Mouse (Mus musculus) colon, adult 2 months (tissue): Measurements from ENCODE around the gene Zfyve1. TPM values are rescaled to one million over a fixed set of nuclear protein-coding genes. Genes with fewer than 3 reads are reported as not detected.

Source experiments
- polyA plus RNA-seq: library from polyadenylated mRNA; depleted of rRNA; stranded (reverse); fragments of >200 nt; gene quantifications from 2 replicates; pipeline ENCODE4 v1.2.3, GENCODE M21; 2012; rRNA removed

The Zfyve1 gene
- 41.5 and 47.8 TPM in 2 replicates for polyA plus RNA-seq

DNA sequence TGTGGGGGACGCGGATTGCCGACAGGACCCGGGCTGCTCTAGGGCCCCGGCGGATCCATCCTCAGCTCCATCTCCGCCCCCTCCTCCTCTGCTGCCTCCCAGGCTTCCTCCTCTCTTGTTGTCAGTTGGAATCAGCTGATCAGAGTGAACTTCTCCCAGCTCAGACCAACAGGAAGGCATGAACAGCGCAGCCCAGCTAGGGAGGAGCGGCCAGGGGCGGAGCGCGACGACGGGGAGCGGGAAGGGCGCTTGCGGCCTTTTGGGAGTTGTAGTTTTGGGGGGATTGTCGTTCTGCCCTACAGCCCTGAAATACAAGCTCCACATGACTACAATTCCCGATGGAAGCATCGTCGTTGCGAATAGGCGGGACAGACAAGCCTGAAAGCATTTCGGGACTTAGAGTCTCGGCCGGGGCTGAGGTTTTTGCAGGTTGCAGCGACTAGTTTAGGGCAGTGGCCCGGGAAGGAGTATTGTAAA is at the start of gene Zfyve1:
Gene Zfyve1, minus strand, starts transcription at position 198 of the 477 bp plus-strand sequence.

DNA sequence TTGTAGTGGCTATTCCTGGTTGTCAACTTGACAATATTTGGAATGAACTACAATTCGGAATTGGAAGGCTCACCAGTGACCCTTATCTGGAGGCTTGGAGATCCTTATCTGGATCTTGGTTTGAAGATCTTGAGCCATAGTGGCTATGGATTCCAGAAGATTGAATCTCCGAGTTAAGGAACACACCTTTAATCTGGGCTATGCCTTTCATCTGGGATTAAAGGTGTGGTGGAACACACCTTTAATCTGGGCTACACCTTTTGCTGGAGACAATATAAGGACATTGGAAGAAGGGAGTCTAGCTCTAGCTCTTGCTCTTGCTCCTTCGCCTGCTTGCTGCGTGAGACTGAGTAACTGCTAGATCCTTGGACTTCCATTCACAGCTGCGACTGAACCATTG is 33.9 kb upstream of the Zfyve1 start, which contains the start of gene Rbm25:
Gene Rbm25, plus strand, starts transcription at position 301 of the 400 bp plus-strand sequence.

DNA sequence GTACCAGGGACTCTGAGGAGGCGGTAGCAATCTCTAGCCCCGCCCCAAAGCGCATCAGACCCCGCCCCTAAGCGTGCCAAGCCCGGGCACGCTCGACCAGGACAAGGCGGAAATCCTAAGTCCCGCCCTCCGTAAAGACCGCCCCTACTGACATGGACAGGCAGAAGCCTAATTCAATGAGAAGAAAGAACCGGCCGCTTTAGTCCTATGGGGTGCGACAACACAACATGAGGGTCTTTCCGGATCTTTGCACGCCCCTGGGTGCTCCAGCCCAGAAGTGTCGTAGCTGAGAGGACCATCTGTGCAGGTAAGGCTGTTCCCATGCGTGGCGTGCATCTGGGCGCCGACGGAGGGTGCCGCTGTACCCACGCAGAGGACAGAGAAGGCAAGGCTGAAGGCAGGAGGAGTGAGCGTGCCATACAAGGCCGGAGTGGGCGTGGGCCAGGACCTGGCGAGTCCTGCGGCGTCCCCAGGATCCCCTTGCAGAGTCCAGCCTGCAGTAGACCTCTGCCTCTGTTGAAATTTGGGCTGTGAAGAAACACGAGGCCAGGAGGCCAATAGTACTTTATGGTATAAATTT is 76.6 kb downstream of the Zfyve1 start, which contains the start of gene Dcaf4:
Gene Dcaf4, plus strand, starts transcription at position 156 of the 580 bp plus-strand sequence.

Other genes with a start within 250 kb of the Zfyve1 start
- 2.9 and 3.3 TPM in 2 replicates for gene Dpf3, start 109.5 kb downstream of the Zfyve1 start, polyA plus RNA-seq
- gene Dcaf4, start 76.8 kb downstream of the Zfyve1 start, polyA plus RNA-seq, result 15.9 and 18.2 TPM in 2 replicates
- gene Rbm25, start 34.0 kb upstream of the Zfyve1 start, polyA plus RNA-seq, result 12.6 and 13.0 TPM in 2 replicates
- 45.1 and 46.1 TPM in 2 replicates for gene Psen1, start 90.9 kb upstream of the Zfyve1 start, polyA plus RNA-seq
- gene Papln, start 166.4 kb upstream of the Zfyve1 start, polyA plus RNA-seq, result 6.3 and 7.2 TPM in 2 replicates